Mouse (Mus musculus) embryo, embryonic 9.5 days (tissue): ENCODE measurements around the gene Ubtf.
"Not testable (repeated sequence)": the region's sequence is repeated elsewhere in the genome, so short reads cannot be mapped to it uniquely, and the experiment has no call there.

Experiments used
- DNase-seq: peaks from one replicate; pipeline ENCODE4 v3.0.0-alpha.2; 2017; ENCODE audit errors: extremely low spot score

The Ubtf gene

DNA sequence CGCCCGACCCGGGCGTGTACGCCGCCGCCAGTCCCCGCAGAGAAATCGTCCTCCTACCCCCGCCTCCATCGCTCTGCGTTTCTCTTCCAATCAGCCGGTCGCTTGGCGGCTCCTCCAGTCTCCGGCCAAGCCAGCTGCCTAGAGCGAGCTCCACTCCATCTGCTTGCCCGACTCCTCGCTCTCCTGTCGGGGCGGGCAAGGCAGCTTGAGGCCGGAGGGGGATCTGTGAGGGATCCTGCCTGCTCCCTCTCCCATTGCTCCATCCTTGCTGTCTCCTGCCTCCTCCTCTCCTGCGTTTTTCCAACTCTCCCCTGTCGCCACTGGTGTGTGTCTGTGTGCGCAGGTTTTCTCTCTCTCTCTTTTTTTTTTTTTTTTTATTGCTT lies at the start of gene Ubtf:
Gene Ubtf (minus strand): TSS at position 333 of the 383 bp plus-strand sequence.
- peak; percentile 78 for DNase-seq

DNA sequence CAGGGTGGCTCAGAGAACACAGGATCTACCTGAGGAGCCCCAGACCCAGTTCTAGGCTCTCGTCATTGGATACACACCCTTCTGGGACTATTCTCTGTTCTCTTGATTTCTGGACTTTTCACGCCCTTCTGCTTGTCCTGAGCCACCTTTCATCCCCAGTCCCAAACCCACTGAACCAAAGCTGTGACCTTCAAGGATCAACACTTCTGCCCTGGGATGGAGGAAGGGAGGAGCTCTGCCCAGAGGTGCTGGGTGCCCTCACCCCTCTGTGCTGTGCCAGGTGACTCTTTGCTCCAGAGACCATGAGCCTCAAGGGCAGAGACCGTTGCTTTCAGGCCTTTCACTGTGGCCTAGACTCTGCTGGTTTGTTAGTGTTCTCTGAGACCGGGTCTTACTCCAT lies 49.7 kb upstream of the Ubtf start:
- no peak for DNase-seq

DNA sequence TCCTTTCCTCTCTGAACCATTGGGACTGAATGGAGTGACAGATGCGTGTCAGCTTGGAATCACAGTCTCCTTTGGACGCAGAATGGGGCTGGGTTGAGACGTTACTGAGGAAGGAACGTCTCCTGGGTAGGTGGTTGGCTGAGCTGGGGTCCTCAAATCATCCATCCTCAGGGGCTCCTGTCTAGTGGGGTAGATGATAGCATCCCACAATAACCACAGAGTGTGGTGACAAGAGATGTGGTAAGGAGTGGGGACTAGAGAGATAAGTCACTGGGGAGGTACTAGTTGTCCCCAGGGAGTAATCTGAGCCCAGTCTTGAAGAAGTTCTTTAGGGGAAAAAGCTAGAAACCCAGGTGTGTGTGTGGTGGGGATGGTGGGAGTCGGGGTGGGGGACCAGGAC lies 48.8 kb upstream of the Ubtf start:
- no peak for DNase-seq

DNA sequence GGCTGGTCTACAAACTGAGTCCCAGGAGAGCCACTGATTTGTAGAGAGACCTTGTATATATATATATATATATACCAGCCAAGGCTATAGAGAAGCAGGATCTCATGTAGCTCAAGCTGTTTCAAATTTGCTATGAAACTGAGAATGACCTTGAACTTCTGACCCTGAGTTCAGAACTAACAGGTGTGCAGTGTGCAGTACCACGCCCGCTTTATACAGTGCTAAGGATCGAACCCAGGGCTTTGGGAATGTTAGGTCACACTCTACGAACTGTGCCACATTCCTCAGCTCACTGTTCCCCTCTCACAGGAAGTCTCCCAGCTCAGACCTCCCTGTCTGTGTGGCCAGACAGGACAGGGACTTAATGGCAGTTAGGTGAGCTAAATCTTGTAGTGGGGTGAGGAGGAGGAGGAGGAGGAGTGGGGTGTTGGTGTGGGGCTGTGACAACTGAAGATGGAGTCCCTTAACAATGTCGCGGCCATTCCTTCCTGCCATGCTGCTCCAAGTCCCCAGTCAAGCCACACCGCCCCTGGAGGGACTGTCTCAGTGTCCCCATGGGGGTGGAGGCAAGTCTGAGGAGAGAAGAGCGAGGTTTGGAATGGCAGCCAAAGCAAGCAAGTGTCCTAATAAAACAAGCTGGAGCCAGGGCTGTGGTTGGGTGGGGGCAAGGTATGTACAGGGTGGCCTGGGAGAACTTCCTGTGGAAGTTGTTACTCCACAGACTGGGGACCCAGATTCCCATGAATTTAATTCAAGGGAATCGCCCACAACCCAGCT lies 48.1 kb upstream of the Ubtf start:
- no peak for DNase-seq

DNA sequence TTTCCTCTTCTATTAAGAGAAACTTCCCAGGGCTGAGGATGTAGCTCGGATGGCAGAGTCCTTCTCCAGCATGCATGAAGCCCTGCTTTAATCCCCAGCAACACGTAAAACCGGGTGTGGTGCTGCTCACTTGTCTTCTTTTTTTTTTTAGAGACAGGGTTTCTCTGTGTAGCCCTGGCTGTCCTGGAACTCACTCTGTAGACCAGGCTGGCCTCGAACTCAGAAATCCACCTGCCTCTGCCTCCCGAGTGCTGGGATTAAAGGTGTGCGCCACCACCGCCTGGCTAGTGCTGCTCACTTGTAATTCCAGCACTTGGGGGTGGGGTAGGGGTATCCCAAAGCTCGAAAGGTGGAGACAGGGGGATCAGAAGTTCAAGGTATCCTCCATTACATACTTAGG lies 46.6 kb upstream of the Ubtf start, which contains the start of gene Slc4a1:
Gene Slc4a1 (minus strand): TSS at position 101 of the 400 bp plus-strand sequence.
- not testable (repeated sequence) for DNase-seq

DNA sequence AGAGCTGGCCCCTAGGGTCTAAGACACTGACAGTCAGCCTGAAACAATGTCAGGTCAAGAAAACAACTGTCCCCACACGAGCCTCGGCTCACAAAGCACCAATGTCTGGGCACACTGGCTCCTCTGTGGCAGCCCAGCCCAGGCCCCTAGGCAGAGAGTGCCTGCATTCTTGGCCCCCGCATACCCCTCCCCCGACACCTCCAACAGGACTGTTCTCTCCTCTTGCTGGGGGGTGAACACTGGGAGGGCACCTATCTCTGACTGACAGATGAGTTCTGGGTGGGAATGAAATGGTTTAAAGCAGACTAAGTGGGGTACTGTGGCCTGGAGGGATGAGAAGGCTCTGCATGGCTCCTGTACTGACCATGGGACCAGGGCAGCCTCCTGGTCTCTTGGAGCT lies 46.2 kb upstream of the Ubtf start:
- no peak for DNase-seq

DNA sequence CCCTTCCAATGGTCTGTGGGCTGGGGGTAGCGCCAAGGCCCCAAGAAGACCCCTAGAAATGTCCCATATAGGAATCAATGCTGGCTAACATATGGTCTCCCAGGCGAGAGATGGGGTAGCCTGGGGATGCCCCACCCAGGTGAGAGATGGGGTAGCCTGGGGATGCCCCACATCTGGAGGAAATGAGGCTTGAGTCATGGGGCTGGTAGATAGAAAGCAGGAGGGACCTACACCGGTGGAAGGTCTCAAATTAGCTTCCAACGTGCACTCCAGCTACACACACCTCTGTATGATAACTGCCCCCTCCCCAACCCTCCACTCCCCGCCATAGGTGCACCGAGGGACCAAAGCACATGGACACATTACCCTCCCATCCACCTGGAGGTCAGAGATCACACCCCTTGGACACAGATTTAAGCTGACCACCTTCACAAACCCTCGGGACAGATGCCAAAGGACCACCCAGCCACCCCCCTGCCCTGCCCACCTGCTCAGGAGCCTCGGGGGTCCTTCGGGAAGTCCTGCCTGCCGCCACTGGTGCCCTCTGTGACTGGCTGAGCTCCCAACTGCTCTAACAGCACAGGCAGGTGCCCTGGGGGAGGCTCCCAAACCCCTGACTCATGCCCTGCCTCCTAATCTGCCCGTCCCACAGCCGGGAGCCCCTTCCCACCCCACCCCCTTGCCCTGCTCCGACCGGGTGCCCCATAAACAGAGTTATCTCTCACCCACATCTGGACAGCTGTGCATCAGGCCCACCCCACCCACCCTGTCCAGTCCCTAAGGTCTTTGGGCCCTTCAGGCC lies 45.2 kb upstream of the Ubtf start:
- no peak for DNase-seq

DNA sequence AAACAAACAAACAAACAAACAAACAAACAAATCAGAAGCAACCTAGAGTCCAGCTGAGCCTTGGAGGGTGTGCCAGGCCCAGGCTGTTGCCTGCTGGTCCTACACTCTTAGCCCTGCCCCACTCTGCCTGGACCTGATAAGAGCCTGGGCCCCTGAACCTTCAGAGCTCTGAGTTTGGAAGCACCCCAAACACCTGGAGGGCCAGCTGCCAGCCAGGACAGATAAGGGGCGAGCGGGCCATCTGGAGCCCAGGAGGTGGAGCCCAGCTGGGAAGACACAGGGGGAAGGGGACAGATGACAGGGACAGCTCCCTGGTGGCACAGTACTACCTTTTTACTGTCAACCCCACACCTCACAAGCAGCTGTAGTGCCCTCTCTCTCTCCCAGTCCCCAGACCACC lies 44.1 kb upstream of the Ubtf start:
- no peak for DNase-seq

DNA sequence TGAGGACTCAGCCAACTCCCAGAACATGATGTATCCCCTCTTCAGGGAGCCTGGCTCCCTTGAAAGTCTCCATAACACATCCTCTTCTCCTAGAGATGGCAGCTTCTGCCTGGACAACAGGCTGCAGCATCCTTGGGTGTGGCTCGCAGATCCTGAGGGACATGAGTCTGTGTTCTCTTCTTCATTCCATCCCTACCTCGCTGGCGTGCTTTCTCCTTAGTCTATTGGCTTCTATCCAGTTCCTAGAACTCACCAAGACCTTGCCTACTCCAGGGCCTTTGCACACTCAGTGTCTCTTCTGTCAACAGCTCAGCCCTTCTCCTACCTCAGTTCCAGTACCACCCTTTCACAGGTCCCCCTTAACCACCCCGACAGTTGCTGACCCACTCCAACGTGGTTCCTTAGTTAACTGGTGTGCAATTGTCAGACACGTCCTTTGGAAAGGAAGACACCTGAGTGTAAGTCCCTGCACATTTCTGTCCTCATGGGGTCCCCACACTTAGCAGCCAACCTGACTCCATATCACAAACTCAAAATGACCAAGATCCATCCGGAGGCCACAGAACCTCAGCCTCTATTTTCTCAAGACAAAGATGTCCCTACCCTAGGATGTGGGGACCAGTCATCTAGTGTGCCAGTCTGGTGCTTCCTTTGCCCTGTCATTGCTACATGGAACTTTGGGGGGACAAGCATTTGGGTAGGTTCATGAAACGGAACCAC lies 42.4 kb upstream of the Ubtf start:
- DNase-seq, result no peak

DNA sequence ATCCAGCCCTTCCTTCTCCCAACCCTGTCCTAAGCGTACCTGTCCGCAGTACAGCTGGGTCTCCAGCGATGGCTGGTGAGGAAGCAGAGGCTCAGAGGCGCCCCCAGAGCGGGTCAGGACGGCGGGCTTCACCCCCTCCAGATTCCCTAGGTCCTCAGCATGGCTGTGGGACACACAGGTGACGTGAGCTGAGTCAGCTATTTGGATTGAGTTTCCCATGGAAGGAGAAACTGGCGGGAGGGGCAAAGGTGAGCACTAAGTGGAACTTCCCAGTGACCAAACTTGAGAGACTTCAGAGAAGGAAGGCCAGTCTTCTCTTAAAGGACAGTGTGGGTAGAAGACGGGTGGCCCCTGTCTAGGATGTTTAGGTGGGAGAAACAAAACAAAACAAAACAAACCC lies 38.8 kb upstream of the Ubtf start:
- DNase-seq, result no peak

DNA sequence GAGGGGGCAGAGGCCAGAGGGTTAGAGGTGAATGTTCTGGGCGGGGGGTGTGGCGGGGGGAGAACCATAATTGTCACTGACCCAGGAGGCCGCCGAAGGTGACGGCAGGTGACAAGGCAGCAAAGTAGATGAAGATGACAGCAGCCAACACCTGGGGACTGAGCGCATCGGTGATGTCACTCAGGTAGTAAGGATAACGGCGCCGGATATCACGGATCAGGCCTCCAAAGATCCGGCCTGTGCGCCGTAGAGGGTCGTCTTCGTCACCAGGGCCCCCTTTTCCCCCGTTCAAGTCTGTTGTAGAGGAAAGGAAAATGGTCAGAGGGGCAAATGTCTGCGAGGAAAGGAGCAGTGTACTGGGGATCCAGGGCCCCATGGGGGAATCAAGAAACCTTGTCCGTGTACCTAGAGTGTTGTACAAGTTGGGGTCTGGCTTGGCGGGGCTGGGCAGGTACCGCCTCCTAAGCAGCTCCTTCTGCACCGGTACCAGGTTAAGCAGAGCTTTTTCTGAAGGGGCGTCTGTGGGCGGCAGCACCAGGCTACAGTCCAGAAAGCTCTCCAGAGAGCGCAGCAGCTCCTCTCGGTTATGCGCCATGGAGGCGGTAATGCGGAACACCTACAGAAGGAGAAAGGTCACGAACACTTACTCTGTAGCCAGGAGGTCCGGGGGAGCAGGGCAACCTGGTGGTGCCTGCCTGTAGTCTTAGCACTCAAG lies 37.3 kb upstream of the Ubtf start:
- DNase-seq, result no peak

DNA sequence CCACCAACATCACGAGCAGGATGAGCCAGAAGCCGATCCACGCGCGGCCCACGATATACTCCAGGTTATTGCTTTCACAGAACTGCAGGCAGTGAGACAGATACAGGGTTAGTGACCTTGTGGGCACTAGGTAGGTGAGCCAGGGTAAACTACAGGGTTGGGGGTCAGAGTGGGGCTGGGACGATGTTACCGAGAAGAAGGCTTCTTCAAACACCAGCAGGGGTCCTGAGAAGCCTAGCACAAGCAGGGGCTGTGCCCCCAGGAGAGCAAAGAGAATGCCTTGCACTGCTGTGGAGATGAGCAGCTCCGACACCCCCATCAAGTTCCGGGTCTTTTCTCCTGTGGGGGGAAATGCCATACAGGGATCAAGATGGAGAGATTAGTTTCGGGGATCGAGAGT lies 36.6 kb upstream of the Ubtf start:
- no peak for DNase-seq

DNA sequence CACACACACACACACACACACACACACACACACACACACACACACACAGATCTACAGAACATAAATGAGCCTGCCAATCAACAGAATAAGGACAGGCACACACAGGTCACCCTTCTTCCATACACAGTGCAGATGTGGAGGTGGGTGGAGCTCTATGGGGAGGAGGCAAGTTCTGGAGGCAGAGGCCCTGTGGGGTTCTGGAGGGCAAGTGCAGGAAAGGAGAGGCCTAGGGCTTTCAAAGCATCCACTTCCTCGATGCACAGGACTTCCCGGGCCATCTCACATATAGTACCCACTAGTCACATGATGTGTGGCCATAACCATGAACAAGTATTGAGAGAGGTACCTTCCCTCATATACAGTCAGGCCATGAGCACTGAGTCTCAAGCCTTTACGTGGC lies 36.0 kb upstream of the Ubtf start:
- DNase-seq, result no peak

DNA sequence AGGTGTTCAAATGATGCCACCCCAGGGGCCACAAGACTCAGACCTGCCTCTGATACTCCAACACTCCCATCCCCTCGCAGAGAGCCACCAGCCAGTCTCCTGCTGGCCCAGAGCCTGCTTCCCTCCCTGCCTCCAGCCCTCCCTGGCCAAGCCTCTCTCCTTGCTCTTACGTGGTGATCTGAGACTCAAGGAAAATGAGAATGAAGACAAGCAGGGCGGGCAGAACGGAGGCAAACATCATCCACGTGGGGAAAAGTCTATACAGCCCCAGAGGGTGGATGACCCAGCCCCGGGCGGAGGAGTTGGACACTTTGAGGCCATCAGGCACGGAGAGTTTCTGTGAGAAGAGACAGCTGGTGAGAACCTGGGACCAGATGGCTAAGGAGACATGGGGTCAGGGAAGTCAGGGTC lies 33.5 kb upstream of the Ubtf start:
- no peak for DNase-seq

DNA sequence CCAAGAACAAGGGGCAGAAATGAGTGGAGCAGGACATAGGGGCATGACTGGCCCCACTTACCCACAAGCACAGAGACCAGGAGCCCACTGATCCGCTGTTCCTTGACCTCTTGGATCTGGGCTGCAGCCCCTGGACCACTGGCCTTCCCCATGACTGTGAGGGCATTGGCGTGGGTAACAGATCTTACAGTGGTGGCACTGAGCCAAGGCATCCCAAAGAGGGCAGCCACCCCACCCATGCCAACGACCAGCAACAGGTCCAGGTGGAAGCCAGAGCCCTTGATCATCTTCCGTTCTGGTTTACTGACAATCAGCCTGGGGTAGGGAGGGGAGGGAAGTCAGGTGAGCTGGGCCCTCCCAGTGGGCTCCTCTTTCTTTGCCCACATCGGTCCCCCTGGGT lies 32.8 kb upstream of the Ubtf start:
- DNase-seq, result no peak

DNA sequence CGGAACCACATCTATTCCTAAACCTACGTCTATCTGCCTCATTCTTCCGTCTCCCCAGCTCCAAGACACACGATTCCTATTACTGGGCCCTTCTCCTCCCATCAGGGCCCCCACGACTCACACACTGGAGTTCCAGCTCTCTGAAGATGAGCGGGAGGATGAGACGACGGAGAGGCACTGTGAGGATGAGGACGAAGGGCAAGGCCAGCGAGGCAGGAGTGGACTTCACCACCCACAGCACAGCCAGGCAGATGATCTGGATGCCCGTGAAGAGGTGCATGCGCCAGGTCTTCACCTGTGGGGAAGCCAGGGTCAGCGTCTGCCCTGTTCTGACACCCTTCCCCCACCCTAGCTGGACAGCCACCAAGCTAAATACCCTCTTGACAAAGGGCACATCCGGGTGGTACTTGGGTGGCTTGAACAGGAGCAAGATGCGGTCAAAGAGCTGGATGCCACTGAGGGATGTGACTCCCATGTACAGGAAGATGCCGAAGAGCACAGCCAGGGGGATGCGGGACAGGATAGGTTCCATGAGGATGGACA lies 31.5 kb upstream of the Ubtf start:
- DNase-seq, result no peak

DNA sequence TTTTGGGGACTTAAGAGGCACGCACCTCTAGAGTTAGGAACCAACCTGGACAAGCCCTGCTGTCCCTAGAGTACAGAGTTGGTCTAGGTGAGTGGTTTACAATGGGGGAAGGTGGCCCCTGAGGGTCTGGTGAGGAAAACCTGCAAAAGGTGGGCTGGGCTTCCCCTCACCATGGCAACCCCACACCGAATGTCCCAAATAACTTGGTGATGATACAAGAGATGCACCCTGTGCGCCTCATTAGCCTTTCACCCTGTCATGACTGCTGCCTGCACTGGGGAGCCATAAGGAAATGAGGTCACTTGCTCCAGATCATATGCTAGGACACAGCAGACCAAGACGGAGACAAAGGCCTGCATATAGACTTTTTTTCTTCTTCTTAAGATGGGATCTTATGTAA lies 30.9 kb upstream of the Ubtf start:
- no peak for DNase-seq

DNA sequence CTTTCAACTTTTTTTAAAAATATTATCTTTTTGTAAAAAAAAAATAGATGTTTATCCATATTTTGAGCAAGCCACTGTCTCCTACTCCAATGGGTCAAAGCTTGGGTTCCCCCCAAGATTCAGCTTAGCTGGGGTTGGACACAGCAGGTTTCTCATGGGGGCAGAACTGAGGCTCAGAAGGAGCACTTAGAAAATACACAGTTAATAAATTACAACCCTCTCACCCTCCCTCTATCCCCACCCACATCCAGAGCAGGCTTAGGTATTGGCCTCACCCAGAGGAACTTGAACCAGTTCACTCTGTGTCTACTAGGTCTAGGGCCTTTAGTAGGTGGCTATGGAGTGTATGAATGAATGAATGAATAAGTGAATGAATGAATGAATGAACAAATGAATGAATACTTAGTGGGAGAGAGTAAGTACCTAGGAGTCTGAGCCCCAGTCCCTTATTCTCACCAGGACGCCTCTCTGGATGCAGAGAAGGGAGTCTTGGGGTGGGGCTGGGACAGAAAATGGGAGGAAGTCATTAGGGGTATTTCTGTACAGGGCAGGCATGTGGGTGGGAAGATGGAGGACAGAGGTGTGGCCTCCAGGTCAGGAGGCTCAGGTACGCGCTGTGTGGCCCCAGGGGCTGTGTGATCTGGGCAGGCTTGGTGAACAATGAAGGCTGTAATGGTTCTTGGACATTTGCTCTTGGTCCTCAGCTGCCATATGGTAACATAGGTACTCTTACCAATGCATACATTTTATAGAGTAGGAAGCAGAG lies 29.8 kb upstream of the Ubtf start:
- no peak for DNase-seq

DNA sequence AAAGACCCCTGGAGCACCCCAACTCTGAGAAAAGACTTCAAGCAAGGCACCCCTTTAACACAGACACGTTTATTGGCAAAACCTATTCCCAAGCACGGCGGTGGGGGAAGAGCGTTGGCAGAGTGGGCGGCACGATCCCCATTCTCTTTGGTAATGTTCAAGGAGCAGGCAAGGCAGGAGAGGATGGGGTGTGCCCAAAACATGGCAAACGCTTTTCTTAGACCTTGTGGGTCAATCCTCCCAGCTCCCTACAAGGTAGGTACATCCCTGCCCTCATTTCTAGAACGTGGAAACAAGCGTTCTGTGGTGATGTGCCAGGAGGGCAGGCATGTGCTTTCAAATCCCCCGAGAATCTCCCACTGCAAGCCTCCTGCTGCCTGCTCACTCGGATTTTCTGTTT lies 29.2 kb upstream of the Ubtf start:
- DNase-seq, result no peak

DNA sequence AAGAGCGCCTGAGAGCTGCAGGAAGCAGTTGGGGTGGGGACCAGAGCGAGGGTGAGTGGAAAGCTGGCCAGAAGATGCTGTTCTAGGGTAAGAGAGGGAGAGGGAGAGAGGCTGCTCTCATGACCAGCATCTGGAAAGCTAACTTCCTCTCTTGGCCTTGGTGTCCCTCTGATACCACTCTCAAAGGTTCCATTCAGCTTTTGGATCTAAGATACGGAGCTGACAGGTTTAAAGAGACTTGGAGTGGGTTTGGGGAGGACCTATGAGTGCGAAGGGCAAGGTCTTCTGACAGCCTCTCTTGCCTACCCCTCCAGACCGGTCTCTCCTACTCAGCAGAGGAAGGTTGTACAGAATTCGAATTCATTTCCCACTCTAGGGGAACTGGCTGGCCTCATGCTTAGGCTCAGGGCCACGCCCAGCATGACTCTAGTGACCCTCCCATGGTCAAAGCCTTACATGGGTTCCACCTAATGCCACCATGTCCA lies 28.6 kb upstream of the Ubtf start:
- no peak for DNase-seq

DNA sequence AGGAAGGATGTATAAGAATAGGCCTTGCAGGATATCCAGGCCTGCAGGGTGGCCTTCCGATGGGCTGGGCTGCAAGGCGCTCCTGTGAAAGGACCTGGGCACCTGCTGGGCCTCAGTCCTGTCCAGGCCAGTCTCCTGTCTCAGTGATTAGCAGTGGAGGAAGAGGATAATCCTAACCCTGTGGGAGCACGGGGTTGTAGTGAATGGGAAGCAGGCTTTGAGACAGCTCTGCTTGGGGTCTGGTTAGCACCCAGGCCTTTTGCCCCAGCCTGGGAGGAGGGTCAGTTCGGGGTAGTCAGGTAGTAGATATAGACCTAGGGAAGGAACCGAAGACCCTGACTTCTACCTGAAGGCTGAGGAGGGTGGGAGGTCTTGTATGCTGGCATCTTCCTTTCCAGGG lies 28.1 kb upstream of the Ubtf start:
- no peak for DNase-seq
